Mouse (Mus musculus): ENCODE results near the gene Eef2kmt.

The Eef2kmt gene

GRCm38 (mm10) chr16:5221403-5221802 is 34.4 kb downstream of the Eef2kmt start:
- DNase-seq = no peak

- DNase-seq = no peak
Observed at GRCm38 (mm10) chr16:5217341-5218133, 38.2 kb downstream of the Eef2kmt start.

- DNase-seq = no peak
Observed at GRCm38 (mm10) chr16:5216686-5217085, 39.1 kb downstream of the Eef2kmt start.

GRCm38 (mm10) chr16:5214126-5214525 is 41.7 kb downstream of the Eef2kmt start:
- no peak for DNase-seq

GRCm38 (mm10) chr16:5212150-5212549 is 43.6 kb downstream of the Eef2kmt start:
- DNase-seq = no peak

GRCm38 (mm10) chr16:5210365-5210764 is 45.4 kb downstream of the Eef2kmt start:
- DNase-seq = no peak

- DNase-seq = no peak
Observed at GRCm38 (mm10) chr16:5206051-5206450, 49.7 kb downstream of the Eef2kmt start.

- DNase-seq = no peak
Observed at GRCm38 (mm10) chr16:5205431-5205970, 50.3 kb downstream of the Eef2kmt start.

- peak; percentile 74 for DNase-seq
Observed at GRCm38 (mm10) chr16:5203668-5204433, 51.9 kb downstream of the Eef2kmt start, which contains the start of gene Nagpa. Gene Nagpa, minus strand, starts transcription at chr16:5204012.

GRCm38 (mm10) chr16:5203200-5203599 is 52.6 kb downstream of the Eef2kmt start:
- DNase-seq = peak; percentile 25

GRCm38 (mm10) chr16:5202681-5203080 is 53.1 kb downstream of the Eef2kmt start:
- DNase-seq = peak; percentile 33

GRCm38 (mm10) chr16:5195080-5195479 is 60.7 kb downstream of the Eef2kmt start:
- peak; percentile 51 for DNase-seq

Measured in liver (tissue).